Mouse (Mus musculus) retina, adult 2 months (tissue): ENCODE measurements at regions not wholly inside any gene's neighbourhood (a gene's known extent, or its start where the extent isn't known, plus 50 kb on each side); places are given as distances from the start of the nearest gene placed in this dataset.

Experiments
- DNase-seq: peaks from one replicate; pipeline ENCODE4 v3.0.0-alpha.2; 2012; ENCODE audit warnings: low read depth, low spot score

- no peak for DNase-seq
Observed at GRCm38 (mm10) chr16:78019605-78020285, 281.5 kb upstream of the Cxadr start.

GRCm38 (mm10) chr16:78015401-78015800, 285.9 kb upstream of the Cxadr start:
- DNase-seq = no peak

- no peak for DNase-seq
Observed at GRCm38 (mm10) chr16:78013049-78013819, 288.1 kb upstream of the Cxadr start.

- no peak for DNase-seq
Observed at GRCm38 (mm10) chr16:78004016-78004415, 297.3 kb upstream of the Cxadr start.

GRCm38 (mm10) chr16:77992986-77993385, 308.3 kb upstream of the Cxadr start:
- no peak for DNase-seq

- no peak for DNase-seq
Observed at GRCm38 (mm10) chr16:77989791-77990325, 311.4 kb upstream of the Cxadr start.

GRCm38 (mm10) chr16:77989139-77989538, 312.1 kb upstream of the Cxadr start:
- DNase-seq = no peak

GRCm38 (mm10) chr16:77986884-77987529, 314.3 kb upstream of the Cxadr start:
- DNase-seq = no peak

- DNase-seq = no peak
Observed at GRCm38 (mm10) chr16:77948785-77949184, 346.9 kb upstream of the Gm11146 start.

GRCm38 (mm10) chr16:77945442-77945841, 343.5 kb upstream of the Gm11146 start:
- no peak for DNase-seq

GRCm38 (mm10) chr16:77931025-77931723, 329.3 kb upstream of the Gm11146 start:
- DNase-seq = no peak

GRCm38 (mm10) chr16:77914160-77915070, 312.5 kb upstream of the Gm11146 start:
- DNase-seq = no peak

GRCm38 (mm10) chr16:77894247-77894646, 292.4 kb upstream of the Gm11146 start:
- no peak for DNase-seq

GRCm38 (mm10) chr16:77893690-77894089, 291.8 kb upstream of the Gm11146 start:
- DNase-seq = no peak

- DNase-seq = no peak
Observed at GRCm38 (mm10) chr16:77892731-77893130, 290.8 kb upstream of the Gm11146 start.

- no peak for DNase-seq
Observed at GRCm38 (mm10) chr16:77889348-77889747, 287.5 kb upstream of the Gm11146 start.

GRCm38 (mm10) chr16:77885060-77885679, 283.3 kb upstream of the Gm11146 start:
- no peak for DNase-seq

- DNase-seq = no peak
Observed at GRCm38 (mm10) chr16:77884495-77884894, 282.6 kb upstream of the Gm11146 start.

GRCm38 (mm10) chr16:77877006-77877405, 275.1 kb upstream of the Gm11146 start:
- DNase-seq = no peak

GRCm38 (mm10) chr16:77863246-77863645, 261.4 kb upstream of the Gm11146 start:
- DNase-seq = no peak
